Mouse (Mus musculus) induced T-regulatory cell, adult 2 months (primary cell): ENCODE data around the gene Gpn1.

ENCODE experiments used
- DNase-seq: peaks from one replicate; pipeline ENCODE4 v3.0.0-alpha.2; 2012; ENCODE audit warnings: low read depth

Gene Gpn1

DNA sequence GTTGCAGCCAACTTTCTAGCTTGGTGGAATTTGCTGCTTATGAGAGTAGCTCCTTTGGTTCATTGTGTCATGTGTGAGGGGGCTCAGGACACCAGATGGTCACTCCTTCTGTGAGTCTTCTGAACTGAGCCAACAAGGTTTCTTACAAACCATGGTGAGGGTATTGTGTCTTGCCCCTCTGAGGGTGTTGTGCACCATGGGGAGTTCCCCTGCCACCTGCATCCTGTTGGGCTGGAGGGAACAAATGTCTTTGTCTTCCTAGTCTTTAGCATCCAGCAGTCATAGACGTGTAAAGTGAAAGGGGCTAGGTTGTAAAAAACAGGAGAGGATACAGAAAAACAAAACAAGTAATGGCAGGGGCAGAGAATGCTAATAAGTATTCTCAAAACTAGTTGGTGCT is 64.9 kb downstream of the Gpn1 start:
- no peak for DNase-seq

DNA sequence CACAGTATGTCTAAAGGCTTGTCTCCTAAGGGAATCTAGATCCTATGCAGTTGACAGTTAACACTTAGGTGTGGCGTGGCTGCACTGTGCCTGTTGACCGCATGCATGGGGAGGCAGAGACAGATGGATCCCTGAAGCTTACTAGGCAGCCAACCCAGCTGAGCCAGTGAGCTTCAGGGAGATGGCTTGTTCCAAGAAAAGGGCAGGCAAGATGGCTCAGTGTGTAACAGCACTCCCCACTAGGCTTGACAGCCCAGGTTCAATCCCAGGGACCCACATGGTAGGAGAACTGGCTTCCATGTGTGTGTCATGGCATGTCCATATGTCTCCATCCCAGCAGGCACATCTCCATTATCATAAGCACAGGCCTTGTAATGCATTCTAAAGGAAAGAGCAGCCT is 65.8 kb downstream of the Gpn1 start:
- no peak for DNase-seq

DNA sequence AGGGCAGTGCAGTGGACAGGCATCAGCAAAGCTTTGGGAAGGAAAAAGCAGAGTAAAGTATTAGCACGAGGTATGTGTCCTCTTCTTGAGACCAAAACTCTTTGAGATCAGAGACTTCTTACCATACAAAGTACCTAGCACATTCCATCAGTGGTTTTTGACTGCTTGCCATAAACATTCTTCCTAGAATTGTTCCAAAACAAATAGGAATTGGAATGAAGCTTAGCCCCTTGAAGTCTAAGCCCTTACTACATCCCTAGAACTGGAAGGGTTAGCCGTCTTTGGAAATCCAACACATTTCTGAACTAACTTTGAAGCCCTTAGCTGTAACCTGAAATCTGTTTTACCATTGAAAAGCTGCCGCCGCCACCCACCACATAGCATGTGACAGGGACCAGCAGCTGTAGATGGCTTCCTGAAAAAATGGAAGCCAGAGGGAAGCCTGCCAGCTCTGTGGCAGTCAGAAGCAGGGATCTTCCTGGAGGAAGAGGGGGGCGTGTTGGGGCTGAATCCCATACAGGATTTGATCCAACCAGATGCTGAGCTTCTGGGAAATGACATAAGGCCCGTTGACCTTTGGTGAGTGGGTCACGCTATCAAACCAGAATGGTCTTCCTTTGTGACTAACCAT is 67.6 kb downstream of the Gpn1 start:
- no peak for DNase-seq
